ENCODE assay signal across 19 mouse cellular contexts in the genomic region with DNA sequence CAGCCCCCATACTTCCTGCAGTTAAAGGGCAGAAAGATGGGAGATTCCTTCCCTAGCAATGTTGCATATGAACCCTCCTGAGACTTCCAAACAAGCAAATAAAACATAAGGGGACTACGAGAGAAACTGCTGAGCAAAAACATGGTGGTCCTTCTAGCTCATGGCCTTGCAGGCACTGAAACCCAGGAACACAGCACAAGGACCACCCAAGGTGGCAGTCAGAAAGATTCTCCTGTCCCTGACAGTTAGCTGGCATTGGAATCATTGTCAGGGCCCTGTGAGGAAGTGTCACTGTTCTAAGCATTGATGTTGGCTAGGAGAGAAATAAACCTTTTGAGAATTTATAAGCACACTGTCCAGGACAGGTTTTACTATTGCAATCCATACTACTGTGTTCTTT. TPM values are rescaled to one million over a fixed set of nuclear protein-coding genes. Genes with fewer than 3 reads are reported as not detected.
DNase-seq lines count a peak whose midpoint lies in the region; ATAC-seq and TF ChIP-seq lines count a peak whose summit lies in the region.
"Had no signal": no experiment of that assay in that cellular context is flagged by ENCODE, and none has a peak within 500 bp of the region (broad histone marks: within the 10 kb centered on the region; RNA-seq: fewer than 3 reads in every experiment).

No protein-coding gene starts in this region.

- no peaks in the 10 kb centered on the region for H3K9me3 ChIP-seq in intestine, embryonic 14.5 days (ENCODE audit: control insufficient read depth, low read length)
- H3K9me3 ChIP-seq in intestine, embryonic 16.5 days (ENCODE audit: control insufficient read depth, low read length), result no peaks in the 10 kb centered on the region
- no peaks in the 10 kb centered on the region for H3K9me3 ChIP-seq in lung, postnatal 0 days (ENCODE audit: low read length)
- H3K9me3 ChIP-seq: embryonic facial prominence, embryonic 13.5 days; forebrain, embryonic 12.5 days; heart, embryonic 12.5 days; hindbrain, embryonic 10.5 days had no signal

- no peak overlapping the region for H3K4me2 ChIP-seq in intestine, embryonic 14.5 days (ENCODE audit: low read length)
- no peak overlapping the region for H3K4me2 ChIP-seq in intestine, embryonic 16.5 days (ENCODE audit: low read depth, low read length)
- H3K4me2 ChIP-seq in lung, postnatal 0 days (replicated peaks; ENCODE audit: low read depth, low read length), result no peak overlapping the region
- H3K4me2 ChIP-seq: embryonic facial prominence, embryonic 13.5 days; forebrain, embryonic 12.5 days; heart, embryonic 12.5 days; hindbrain, embryonic 14.5 days had no signal

- no peak overlapping the region for H3K9ac ChIP-seq in intestine, embryonic 14.5 days (ENCODE audit: low read length)
- no peak overlapping the region for H3K9ac ChIP-seq in intestine, embryonic 16.5 days (ENCODE audit: low read depth, low read length)
- H3K9ac ChIP-seq in lung, postnatal 0 days (replicated peaks; ENCODE audit: low read depth), result no peak overlapping the region
- H3K9ac ChIP-seq: embryonic facial prominence, embryonic 13.5 days; forebrain, embryonic 12.5 days; heart, embryonic 12.5 days; hindbrain, embryonic 14.5 days had no signal

- H3K36me3 ChIP-seq in intestine, embryonic 14.5 days (ENCODE audit: control insufficient read depth, insufficient read depth, low read length), result no peaks in the 10 kb centered on the region
- H3K36me3 ChIP-seq in intestine, embryonic 16.5 days (ENCODE audit: control insufficient read depth, insufficient read depth, low read length), result no peaks in the 10 kb centered on the region
- H3K36me3 ChIP-seq in lung, postnatal 0 days (ENCODE audit: insufficient read depth, low read length), result no peaks in the 10 kb centered on the region
- H3K36me3 ChIP-seq: embryonic facial prominence, embryonic 13.5 days; forebrain, embryonic 12.5 days; heart, embryonic 12.5 days; hindbrain, embryonic 10.5 days had no signal

- peaks cover 21% of the 10 kb centered on the region for H3K4me1 ChIP-seq in intestine, embryonic 14.5 days (replicated peaks; ENCODE audit: control insufficient read depth, insufficient read depth, low read length)
- peaks cover 23% of the 10 kb centered on the region for H3K4me1 ChIP-seq in intestine, embryonic 16.5 days (ENCODE audit: control insufficient read depth, insufficient read depth, low read length)
- H3K4me1 ChIP-seq in lung, postnatal 0 days (ENCODE audit: insufficient read depth, low read depth, low read length), result peaks cover 10% of the 10 kb centered on the region; the same call in 1 of the 2 replicates

- no peak for TF ChIP-seq CTCF in layer of hippocampus, adult 2 months (conservative IDR thresholded peaks at IDR 0.05)
- TF ChIP-seq CTCF in lung, postnatal 0 days (IDR thresholded peaks at IDR 0.05), result no peak

- no peak overlapping the region for H3K4me3 ChIP-seq in intestine, embryonic 14.5 days (ENCODE audit: low read depth, low read length)
- H3K4me3 ChIP-seq in intestine, embryonic 16.5 days (ENCODE audit: low read length), result no peak overlapping the region
- H3K4me3 ChIP-seq in layer of hippocampus, adult 2 months, result no peak overlapping the region
- H3K4me3 ChIP-seq in lung, postnatal 0 days (ENCODE audit: low read depth, low read length), result no peak overlapping the region
- H3K4me3 ChIP-seq: embryonic facial prominence, embryonic 13.5 days; forebrain, embryonic 12.5 days; heart, embryonic 12.5 days; hindbrain, embryonic 10.5 days had no signal

- H3K27me3 ChIP-seq in intestine, embryonic 14.5 days (replicated peaks; ENCODE audit: control insufficient read depth, insufficient read depth, low read length), result no peaks in the 10 kb centered on the region
- H3K27me3 ChIP-seq in intestine, embryonic 16.5 days (replicated peaks; ENCODE audit: control insufficient read depth, insufficient read depth, low read length), result no peaks in the 10 kb centered on the region
- no peaks in the 10 kb centered on the region for H3K27me3 ChIP-seq in lung, postnatal 0 days (replicated peaks; ENCODE audit: insufficient read depth, low read length)
- H3K27me3 ChIP-seq: embryonic facial prominence, embryonic 13.5 days; forebrain, embryonic 12.5 days; heart, embryonic 12.5 days had no signal

- 49% methylated on average over 1 of the region's 1 CpGs for WGBS in intestine, embryonic 14.5 days
- WGBS in intestine, embryonic 16.5 days, result 61% methylated on average over 1 of the region's 1 CpGs
- WGBS in lung, postnatal 0 days, result 39% methylated on average over 1 of the region's 1 CpGs

- peak overlapping the region; percentile 9; the same call in 1 of the 2 replicates for H3K27ac ChIP-seq in intestine, embryonic 14.5 days (ENCODE audit: low read depth)
- H3K27ac ChIP-seq in intestine, embryonic 16.5 days (ENCODE audit: low read length), result no peak overlapping the region
- peak overlapping the region; percentile 59; the same call in 1 of the 2 replicates for H3K27ac ChIP-seq in layer of hippocampus, adult 2 months
- H3K27ac ChIP-seq in lung, postnatal 0 days (ENCODE audit: low read length), result 0 out of 2 replicates have a peak overlapping the region, but pooled peaks have one; percentile 3
- H3K27ac ChIP-seq: embryonic facial prominence, embryonic 13.5 days; forebrain, embryonic 12.5 days; hindbrain, embryonic 10.5 days; hindbrain, embryonic 14.5 days had no signal

- ATAC-seq in intestine, embryonic 14.5 days (replicated peaks; ENCODE audit: low FRiP score, low TSS enrichment, low read depth), result no peak
- ATAC-seq in intestine, embryonic 16.5 days, result no peak
- no peak for ATAC-seq in lung, postnatal 0 days
- ATAC-seq: forebrain, embryonic 16.5 days had no signal

- no peak for DNase-seq in intestine, embryonic 14.5 days (ENCODE audit: low spot score)
- no peak for DNase-seq in layer of hippocampus, adult 2 months (ENCODE audit: low spot score in 2 of 2)
- DNase-seq in layer of hippocampus, postnatal 25 days (ENCODE audit: extremely low spot score in 1 of 2, low spot score in 1 of 2), result no peak
- DNase-seq in lung, postnatal 0 days (ENCODE audit: low spot score), result no peak
- DNase-seq in lung, postnatal 4 days, result no peak
- DNase-seq: adrenal gland, adult 2 months; adrenal gland, postnatal 25 days; cerebellum, adult 18-20 months; cerebellum, adult 9-11 months; cerebellum, postnatal 36 days; gastrocnemius, postnatal 14 days had no signal

- TF ChIP-seq EP300 in lung, postnatal 0 days (IDR thresholded peaks at IDR 0.05), result no peak

RNA-seq across cellular contexts. Expression of gene Tmtc1, which starts 56.2 kb away (rescaled TPM):
- polyA plus RNA-seq in intestine, embryonic 14.5 days (2014; fragmentation: Nextera tagmentation; extraction: Ambion mirVana), result 2.3 and 2.8 TPM in 2 replicates
- polyA plus RNA-seq in intestine, embryonic 16.5 days (2015; fragmentation: Nextera tagmentation; extraction: Ambion mirVana), result 0.64 and 0.66 TPM in 2 replicates
- 10 to 100 TPM; 39.8 to 42.0 TPM for total RNA-seq in layer of hippocampus, adult 2 months (2021)
- 10 to 100 TPM; 32.5 to 33.4 TPM for total RNA-seq in layer of hippocampus, postnatal 25 days (2021)
- polyA plus RNA-seq in lung, postnatal 0 days (2015; fragmentation: Nextera tagmentation; extraction: Ambion mirVana), result 2.2 and 2.7 TPM in 2 replicates
- total RNA-seq: granulocyte monocyte progenitor cell, adult 5-6 weeks had no signal
